Mouse (Mus musculus): ENCODE measurements around the gene Ndufs8.

DNA sequence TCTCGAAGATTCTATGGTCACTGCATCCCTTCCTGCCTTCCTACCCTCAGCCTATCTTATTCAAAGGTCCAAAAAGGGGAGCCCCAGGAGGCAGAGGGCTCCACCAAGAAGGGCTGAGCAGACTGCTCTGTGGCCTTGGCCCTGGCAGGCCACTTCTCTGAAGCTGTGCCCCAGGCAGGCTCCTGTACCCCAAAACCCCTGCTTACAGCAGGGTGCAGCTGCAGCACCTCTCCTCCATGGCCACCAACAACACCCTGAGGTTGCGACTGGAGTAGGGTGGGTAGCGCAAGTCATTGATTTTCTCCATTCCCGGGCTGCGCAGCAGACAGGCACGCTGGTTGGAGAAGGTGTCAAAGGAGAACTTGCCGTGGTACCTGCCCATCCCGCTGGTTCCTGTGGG lies 1.1 kb upstream of the Ndufs8 start:
- TF ChIP-seq GATA1 (IDR thresholded peaks at IDR 0.05; ENCODE audit: borderline replicate concordance, low read length) (no peak), FLI1 (IDR thresholded peaks at IDR 0.05; ENCODE audit: low read length) (no peak)

Data from megakaryocyte, embryonic 14.5 days (primary cell).